Mouse (Mus musculus) ES-Bruce4 (cell line): ENCODE results near the gene Hoxd4.

ENCODE experiments used
- CTCF ChIP-seq: IDR thresholded peaks from one replicate; pipeline ENCODE4 v1.8.1; 2011; ENCODE audit warnings: low read depth, low read length
- EP300 ChIP-seq: IDR thresholded peaks from 2 replicates; pipeline ENCODE4 v1.6.1; 2011; ENCODE audit warnings: low read depth, low read length; ENCODE audit not compliant: insufficient read depth
- POLR2A ChIP-seq: IDR thresholded peaks from one replicate; pipeline ENCODE4 v1.8.1; 2011; ENCODE audit warnings: low read length; ENCODE audit not compliant: insufficient read depth

GRCm38 (mm10) chr2:74714156-74714789 lies 2.5 kb downstream of the Hoxd4 start:
- TF ChIP-seq CTCF: no peak
- no peak for TF ChIP-seq POLR2A
- TF ChIP-seq EP300: no peak
